Mouse (Mus musculus): Measurements from ENCODE around the gene Ptgir.

Gene Ptgir

DNA sequence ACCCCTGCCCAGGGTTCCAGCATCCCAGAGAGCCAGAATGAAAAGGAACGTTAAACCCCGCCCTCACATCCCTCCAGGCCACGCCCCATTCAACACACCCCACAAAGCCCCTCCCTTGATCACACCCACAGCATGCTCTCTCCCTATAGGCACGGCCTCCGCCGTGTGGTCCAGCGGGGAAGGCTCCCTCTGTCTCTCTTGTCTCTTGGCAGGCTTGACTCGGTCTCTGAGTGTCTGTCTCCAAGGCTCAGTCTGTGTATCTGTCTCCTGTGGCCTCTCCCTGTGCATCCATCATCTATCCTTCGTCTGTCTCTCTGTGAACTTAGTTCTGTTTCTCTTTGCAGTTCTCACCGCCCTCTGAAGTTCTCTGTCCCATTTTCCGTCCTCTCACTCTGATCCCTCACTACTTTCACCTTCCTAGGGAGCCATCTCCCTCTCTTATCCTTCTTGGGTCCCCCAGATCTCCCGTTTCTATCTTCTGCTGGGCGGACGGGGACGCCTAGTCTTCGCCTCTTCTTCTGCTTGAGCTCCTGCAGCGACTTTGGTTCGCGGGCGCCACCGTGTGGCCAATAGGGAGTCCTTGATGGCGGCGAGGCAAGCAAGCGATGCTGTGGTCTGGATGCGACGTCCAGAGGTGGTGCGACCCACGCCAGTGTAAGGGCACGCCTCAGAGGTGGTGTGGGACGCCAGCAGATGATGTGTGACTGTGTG is 14.5 kb upstream of the Ptgir start, which contains the start of gene Gng8:
Gng8 (plus strand) TSS at position 146 of the 711 bp plus-strand sequence.
- DNase-seq (ENCODE audit: low read depth, low spot score) = peak; percentile 93

DNA sequence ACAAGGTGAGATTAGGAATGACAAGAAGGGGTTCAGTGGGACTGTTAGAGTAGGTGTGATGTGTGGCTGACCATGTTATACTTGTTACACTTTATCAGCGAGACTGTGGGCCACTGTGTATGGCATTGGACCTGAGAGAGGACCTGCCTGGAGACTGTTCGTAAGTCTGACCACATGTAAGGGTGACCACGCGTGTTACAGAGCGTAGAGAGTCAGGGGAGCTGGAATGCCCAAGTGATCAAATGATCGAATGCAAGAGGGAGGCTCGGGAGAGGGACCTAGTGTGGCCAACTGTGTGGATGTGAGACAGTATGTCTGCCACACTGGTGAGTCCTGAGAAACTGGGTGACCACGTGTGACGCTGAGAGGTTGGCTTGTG is 13.9 kb upstream of the Ptgir start:
- DNase-seq (ENCODE audit: low read depth, low spot score) = no peak

GRCm38 (mm10) chr7:16893612-16894011 is 12.7 kb upstream of the Ptgir start:
- no peak for DNase-seq (ENCODE audit: low read depth, low spot score)

DNA sequence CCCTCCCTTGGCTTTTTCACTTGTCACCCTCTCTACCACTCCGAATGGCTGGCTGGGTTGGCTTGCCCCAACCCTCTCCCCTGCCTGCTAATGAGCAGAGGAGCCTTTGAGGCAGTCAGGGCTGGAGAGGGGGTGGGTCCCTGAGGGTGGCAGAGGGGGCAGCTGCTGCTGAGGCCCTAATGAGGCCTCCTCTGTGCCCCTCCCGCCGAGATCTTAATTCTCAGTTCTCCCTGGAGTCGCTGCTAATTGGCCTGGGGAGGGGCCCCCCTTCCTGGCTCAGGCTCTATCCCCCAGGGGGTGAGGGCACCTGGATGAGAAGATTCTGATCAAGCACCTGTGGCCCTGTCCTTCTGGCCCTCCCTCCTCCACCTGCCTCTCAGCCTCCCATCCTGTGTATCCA is 12.0 kb upstream of the Ptgir start:
- DNase-seq (ENCODE audit: low read depth, low spot score) = no peak

- peak; percentile 81 for DNase-seq (ENCODE audit: low read depth, low spot score)
Observed at GRCm38 (mm10) chr7:16895000-16895399, 11.3 kb upstream of the Ptgir start.

DNA sequence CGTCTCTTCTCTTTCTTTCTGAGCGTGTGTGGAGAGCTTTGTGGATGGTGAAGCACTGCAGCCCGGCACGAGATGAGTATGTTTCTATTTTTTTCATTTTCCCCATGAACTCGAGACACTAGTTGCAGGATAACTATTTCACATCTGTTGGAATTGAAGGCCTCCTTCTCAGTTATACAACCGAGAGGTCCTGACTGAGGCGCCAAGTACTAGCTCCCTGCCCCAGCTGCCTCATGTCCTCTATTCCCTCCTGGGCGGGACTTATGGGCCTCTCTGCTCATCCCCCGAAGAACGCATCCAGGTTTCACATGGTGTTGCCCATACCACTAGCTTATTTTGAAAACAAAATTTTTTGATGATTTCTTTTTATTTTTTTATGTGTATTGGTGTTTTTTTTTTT is 10.8 kb upstream of the Ptgir start:
- no peak for DNase-seq (ENCODE audit: low read depth, low spot score)

GRCm38 (mm10) chr7:16900526-16900925 is 5.8 kb upstream of the Ptgir start:
- DNase-seq (ENCODE audit: low read depth, low spot score) = no peak

DNA sequence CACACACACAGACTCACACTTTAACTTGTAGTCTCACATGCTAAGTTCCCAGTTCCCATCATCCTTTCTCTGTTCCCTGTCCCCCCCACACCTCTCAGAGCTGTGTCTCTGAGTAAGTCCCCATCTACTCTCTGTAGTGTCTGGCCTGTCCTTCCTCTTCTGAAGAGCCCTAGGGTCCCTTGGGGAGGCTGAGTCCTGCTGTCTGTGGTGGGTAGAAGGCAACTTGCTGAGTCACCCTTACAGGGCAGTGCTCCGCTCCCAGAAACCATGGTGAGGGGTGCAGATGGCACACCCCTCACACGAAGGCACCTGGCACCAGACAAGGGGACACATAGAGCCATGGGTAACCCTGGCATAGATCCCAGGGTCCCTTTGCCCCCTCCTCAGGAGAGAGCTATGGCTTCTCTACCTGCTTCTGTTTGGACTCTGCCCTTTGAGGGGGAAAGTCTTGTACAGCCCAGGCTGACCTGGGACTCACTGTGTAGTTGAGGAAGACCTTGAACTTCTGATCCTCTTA is 2.8 kb upstream of the Ptgir start:
- no peak for DNase-seq (ENCODE audit: low read depth, low spot score)

- DNase-seq (ENCODE audit: low read depth, low spot score) = no peak
Observed at GRCm38 (mm10) chr7:16904120-16904675, 2.1 kb upstream of the Ptgir start.

- DNase-seq (ENCODE audit: low read depth, low spot score) = peak; percentile 56
Observed at GRCm38 (mm10) chr7:16905491-16906021, 734 bp upstream of the Ptgir start.

- DNase-seq (ENCODE audit: low read depth, low spot score) = no peak
Observed at GRCm38 (mm10) chr7:16906889-16907559, 734 bp downstream of the Ptgir start.

DNA sequence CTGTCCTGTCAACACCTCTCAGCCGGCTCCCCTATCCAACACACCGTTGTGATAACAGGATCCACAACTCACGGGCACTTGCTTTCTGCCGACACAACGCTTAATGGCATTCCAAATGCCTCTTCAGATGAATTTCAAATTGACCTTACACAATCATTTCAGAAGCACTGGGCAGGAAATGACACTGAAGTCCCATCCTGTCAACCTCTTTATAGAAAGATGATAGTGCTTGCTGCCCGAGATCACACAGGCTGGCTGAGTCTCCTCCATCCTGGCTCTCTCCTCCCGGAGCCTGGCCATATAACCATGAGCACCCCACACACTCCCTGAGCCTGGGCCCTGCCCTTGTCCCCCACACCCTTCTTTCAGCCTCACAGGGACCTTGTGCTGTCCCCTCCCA is 1.6 kb downstream of the Ptgir start:
- peak; percentile 38 for DNase-seq (ENCODE audit: low read depth, low spot score)

DNA sequence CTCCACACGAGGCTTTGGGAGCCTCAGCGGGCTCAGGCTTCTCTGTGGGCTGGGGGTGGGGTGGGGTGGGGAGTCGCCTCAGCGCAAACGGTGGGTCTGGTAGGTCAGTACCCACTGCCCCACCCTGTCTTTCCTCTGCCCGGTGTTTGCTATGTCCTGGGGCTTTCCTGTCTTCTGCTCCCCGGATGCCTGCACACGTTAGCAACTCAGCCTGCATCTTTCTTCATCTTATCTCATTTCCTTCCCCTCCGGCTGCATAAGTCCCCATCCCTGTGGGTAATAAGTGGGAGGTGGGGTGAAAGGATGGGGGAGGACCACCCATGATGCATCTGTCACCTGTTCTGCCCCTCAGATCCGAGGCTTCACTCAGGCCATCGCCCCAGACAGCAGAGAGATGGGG is 2.1 kb downstream of the Ptgir start:
- peak; percentile 43 for DNase-seq (ENCODE audit: low read depth, low spot score)

DNA sequence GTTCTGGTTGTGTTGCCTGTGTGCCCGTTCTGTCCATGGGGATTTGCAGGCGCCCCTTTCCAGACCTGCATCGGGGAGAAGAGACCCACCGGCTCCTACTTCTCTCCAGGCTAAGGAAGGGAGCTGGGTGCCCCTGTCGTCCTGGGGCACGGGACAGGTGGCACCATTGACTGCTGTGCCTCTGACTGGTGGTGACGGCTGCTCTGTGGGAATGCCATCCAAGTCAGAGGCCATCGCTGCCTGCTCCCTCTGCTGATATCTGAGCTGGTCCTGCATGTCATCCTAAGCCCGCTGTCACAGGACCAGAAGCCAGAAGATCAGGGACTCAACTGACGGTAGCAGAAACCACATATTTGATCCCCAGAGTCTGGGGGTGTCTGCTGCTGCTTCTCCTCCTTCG is 2.6 kb downstream of the Ptgir start:
- no peak for DNase-seq (ENCODE audit: low read depth, low spot score)

DNA sequence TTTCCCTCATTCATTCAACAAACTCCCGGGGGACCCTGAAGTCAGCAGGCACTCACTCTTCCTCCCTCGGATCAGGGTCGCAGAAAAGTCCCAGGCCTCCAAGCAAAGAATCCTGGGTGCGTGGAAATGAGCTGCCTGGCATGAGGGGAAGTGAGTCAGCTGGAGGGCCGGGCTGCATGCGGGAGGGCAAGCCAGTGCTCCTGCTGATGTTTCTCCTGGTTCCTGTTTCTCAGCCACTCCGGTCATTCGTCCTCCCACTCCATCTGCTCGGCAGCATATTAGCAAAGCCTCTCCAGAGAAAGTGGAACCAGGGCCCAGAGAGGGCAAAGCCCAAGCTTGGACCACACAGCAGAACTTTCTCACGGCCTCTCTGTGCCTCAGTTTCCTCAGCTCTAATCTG is 3.6 kb downstream of the Ptgir start:
- DNase-seq (ENCODE audit: low read depth, low spot score) = no peak

DNA sequence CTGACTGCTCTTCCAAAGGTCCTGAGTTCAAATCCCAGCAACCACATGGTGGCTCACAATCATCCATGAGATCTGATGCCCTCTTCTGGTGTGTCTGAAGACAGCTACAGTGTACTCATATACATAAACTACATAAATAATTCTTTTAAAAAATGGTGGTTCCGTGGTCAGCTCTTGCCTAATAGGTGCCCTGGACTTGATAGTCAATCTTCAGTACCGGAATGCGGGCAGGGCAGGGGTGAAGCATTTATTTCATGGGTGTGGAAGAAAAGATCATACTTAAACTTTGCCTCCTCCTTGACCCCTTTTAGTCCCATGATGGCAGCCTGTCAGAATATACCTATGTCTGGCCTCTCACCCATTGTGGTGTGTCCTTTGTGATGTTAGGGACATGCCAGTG is 5.6 kb downstream of the Ptgir start:
- no peak for DNase-seq (ENCODE audit: low read depth, low spot score)

GRCm38 (mm10) chr7:16912360-16912759 is 6.1 kb downstream of the Ptgir start:
- no peak for DNase-seq (ENCODE audit: low read depth, low spot score)

- peak; percentile 86 for DNase-seq (ENCODE audit: low read depth, low spot score)
Observed at GRCm38 (mm10) chr7:16913806-16914452, 7.6 kb downstream of the Ptgir start.

- DNase-seq (ENCODE audit: low read depth, low spot score) = no peak
Observed at GRCm38 (mm10) chr7:16914453-16915343, 8.4 kb downstream of the Ptgir start.

- no peak for DNase-seq (ENCODE audit: low read depth, low spot score)
Observed at GRCm38 (mm10) chr7:16915461-16916340, 9.4 kb downstream of the Ptgir start.
